Mouse (Mus musculus): ENCODE results near the gene Parvb.

DNA sequence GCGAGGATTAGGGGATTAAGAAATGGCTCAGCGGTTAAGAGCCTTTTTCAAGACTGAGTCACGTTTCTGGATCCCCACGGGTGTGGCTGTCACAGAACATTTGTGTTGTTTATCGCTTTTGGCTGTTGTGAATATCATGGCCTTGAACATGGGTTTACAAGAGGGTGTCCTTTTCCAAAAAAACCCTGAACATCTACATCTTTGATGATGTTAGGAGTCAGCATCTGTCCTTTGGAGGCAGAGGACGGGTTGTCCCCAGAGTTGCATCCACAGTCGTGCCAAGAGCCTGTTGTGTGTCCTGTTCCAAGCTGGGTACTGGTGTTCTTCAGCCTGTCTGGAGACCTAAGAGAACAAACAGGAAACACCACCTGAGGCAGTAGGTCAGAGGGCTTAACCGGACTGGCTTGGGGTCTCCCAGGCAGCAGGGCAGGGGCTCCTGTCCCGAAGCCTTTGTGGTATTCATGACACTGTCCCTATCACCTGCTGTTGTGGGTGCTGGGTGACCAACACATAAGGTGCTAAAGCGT, 37.3 kb downstream of the Parvb start:
- no peak for TF ChIP-seq MAX (IDR thresholded peaks at IDR 0.05; ENCODE audit: low read length)
- no peak for TF ChIP-seq CTCF (conservative IDR thresholded peaks at IDR 0.05 in 1 of 2, IDR thresholded peaks at IDR 0.05 in 1 of 2; ENCODE audit: low read depth in 2 of 2, low read length in 2 of 2)
- no peak for TF ChIP-seq NRF1 (IDR thresholded peaks at IDR 0.05; ENCODE audit: low read depth, low read length)
- TF ChIP-seq CHD1 (IDR thresholded peaks at IDR 0.05; ENCODE audit: low read depth, low read length): no peak
- TF ChIP-seq SMC3 (IDR thresholded peaks at IDR 0.05; ENCODE audit: low read depth, low read length): no peak
- no peak for TF ChIP-seq RAD21 (IDR thresholded peaks at IDR 0.05; ENCODE audit: low read depth, low read length)
- no peak for TF ChIP-seq POLR2AphosphoS2 (IDR thresholded peaks at IDR 0.05; ENCODE audit: low read depth, low read length)
- TF ChIP-seq E2F4 (IDR thresholded peaks at IDR 0.05; ENCODE audit: insufficient replicate concordance, low read depth, low read length): no peak

Data from CH12.LX (cell line).